Mouse (Mus musculus) E14TG2a.4 (cell line): Measurements from ENCODE around the gene Rnf43.

ENCODE experiments used
- CTCF ChIP-seq: conservative IDR thresholded peaks from 2 replicates; pipeline ENCODE4 v1.5.1; 2014; ENCODE audit warnings: low read length
- NANOG ChIP-seq: IDR thresholded peaks from 2 replicates; pipeline ENCODE4 v1.6.1; 2014; ENCODE audit warnings: borderline replicate concordance, low read length, mixed read lengths

- no peak for TF ChIP-seq CTCF
- TF ChIP-seq NANOG = no peak
Observed at GRCm38 (mm10) chr11:87678976-87679375, 16.5 kb downstream of the Rnf43 start.
